Mouse (Mus musculus) kidney, adult 8-10 months (tissue): ENCODE measurements around the gene Nmnat1.
A peak's percentile ranks its signal among the peaks of the same experiment; 100 is the strongest.

ENCODE experiments used
- DNase-seq, 2 experiments: peaks; one replicate each; pipeline ENCODE4 v3.0.0; 2022

The Nmnat1 gene

DNA sequence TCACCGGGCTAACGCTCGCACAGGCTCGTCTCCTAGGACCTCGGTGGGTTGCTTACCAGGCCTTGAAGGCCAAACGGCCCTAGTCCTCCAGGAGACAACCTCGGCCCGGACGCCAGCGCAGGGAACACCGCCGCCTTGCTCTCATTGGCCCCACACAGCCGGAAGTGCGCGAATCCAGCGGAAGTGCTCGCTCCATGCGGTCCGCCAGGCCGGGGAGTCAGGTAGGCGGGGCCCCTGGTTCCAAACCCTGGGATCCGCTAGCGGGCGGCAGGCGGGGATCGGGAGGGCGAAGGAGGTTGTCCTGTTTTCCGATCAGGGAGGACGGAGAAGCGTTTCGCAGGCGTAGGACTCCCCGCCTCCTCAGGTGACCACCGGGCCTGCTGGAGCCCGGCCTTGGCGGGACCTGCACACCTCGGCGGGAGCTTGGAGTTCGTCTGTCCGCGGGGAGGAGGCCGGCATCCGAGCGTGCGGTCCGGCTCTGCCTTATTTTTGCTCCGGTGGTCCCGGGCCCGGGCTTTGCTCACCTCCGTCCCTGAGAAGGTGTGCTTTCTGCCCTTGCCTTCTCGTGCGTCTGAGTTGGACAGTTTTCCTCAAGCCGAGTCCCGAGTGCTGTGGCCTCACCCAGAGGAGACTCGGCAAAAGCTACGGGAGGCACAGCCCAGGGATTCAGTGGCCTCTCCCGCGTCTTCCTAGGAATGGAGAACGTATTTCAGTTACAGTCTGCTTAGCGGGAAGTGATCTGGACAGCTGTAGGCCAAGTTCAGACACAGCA is at the start of gene Nmnat1, which contains the start of gene Lzic:
TSS of gene Nmnat1 (minus strand) at position 150 of the 772 bp plus-strand sequence.
TSS of gene Lzic (plus strand) at position 177 of the 772 bp plus-strand sequence.
- peak; percentile 91 to 93 for DNase-seq

DNA sequence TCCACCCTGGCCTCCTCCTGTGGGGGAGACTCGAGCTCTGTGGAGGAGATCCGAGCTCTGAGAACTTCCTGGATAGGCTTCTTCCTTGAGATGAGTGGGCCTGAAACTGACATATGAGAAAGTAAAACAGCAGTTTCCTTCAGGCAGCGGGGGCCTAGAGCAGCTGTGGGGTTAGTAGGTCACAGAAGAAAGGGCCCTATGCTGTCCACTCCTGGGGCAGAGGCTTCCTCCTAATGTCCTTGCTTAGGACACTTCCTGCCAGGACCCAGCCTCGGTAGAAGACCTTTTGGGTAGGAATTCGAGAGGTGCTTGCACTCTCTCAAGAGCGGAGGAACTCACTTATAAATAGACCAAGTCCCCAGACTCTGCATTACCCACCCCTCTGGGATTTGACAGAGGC is 44.7 kb upstream of the Nmnat1 start:
- no peak for DNase-seq

DNA sequence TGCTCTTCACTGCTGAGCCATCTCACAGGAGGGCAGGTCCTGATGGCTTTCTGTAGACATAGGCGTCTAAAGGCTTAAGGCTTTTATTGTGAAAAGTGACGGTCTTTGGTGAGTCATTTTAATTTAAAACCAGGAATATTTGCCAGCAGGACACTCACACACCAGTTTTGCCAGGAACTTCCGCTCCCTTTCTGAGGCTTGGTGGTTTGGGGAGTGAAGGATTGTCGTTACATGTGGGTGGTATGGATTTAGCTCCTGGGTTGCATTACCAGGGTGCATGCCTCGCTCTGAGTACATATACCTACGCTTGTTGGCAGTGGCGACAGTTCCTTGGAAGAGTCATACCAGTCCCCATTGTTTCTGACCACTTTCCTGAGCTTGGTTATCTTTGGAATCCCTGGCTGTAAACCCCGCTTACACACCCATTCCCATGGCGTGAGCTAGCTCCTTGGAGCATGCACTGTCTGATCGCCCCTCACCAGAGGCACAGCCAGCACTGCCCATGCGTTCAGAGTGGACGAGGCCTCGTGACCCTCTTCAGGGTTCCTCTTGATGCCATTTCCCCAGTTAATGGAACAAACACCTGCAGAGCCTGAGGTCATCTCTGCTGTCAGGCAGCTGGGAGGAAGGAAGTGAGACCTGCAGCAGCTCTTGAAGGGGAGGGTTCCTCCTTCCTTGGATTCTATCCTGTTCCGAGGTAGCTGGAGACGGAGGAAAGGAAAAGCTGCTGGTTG is 42.8 kb upstream of the Nmnat1 start:
- DNase-seq, result no peak

DNA sequence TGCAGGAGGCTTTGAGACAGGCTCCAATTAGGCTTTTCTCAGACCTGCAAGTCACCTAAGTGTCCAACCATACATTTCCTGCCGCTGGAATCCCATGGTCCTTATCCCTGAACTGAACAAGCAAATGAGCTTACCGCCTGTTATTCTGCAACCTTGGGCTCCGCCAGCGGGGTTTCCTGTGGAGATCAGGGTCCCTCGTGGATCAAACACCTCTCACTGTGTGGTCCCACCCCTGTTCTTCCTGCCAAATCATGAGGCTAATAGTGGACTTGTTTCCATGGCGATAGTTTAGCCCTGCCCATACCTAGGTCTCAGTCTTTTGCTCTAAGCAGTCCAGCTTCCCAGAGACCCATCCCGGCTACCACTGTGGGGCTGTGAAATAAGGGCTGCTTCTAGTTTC is 41.3 kb upstream of the Nmnat1 start:
- DNase-seq, result no peak

DNA sequence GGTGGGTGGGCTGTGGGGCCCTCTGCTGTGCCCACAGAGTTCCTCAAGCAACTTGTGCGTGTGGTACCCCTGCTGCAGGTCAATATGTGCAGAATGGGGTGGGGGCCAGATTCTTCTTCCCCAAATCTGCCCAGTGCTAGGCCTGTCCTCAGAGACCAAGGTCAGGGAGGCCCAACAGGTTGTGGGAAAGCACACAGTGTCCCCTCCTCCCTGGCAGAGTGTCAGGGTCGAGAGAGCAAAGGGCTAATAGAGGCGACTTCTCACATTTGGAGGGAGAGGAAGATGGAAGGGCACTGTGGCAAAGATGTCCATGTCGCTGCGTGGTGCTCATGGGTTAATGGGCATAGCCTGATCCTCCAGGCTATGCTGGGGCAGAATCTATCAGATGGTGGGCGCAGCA is 40.8 kb upstream of the Nmnat1 start:
- DNase-seq, result peak in 1 of 2 experiments; percentile 45

DNA sequence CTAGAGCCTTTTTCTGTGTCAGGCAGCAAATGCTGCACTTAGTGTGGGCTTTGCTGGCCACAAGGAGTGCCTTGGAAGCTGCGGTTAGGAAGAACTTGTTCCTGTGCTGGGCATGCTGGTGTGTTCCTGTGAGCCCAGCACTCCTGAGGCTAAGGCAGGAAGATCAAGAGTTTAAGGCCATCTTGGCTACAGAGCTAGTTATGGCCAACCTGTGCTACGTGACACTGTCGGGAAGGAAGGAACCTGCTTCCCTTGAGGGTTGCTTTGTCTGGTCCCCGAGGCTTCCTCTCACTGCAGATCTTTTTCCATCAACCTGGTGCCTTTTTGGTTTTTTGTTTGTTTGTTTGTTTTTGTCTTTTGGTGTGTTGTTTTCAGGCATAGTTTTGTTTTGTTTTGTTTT is 40.2 kb upstream of the Nmnat1 start:
- no peak for DNase-seq

DNA sequence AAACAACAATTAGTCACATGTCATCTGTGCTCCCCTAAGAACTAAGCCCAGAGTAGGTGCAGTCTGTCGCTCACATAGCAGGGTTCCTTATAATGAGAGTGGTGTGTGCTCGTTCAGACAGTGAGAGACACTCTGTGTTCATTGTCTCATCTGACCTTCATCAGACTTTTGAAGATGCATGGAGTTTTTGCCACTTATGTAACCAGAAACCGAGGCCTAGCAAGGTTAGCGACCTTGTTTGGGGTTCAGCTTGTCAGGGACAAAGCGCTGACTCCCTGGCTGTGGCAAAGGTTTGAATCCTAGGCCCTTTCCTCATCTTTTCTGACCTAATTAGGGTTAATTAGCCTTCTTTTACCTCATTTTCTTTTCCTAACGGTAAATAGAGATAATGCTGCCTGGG is 39.0 kb upstream of the Nmnat1 start:
- no peak for DNase-seq

DNA sequence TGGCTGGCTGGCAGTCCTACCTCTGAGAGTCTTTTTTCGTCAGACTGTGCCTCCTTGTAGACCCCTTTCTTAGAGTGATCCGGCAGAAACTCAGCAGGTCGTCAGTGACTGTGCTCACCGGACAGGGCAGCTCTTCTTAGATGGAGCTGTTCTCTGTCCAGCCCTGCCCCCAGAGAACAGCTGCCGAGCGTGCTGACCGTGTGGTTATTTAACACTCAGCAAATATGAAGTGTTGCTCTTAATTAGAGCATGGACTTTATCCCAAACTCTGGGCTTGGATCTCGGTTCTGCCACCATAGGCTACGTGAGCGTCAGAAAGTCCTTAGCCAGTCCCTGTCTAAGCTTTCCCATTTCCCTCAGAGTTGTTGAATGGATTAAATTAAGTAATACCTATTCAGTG is 36.3 kb upstream of the Nmnat1 start:
- DNase-seq, result peak; percentile 67 to 72

DNA sequence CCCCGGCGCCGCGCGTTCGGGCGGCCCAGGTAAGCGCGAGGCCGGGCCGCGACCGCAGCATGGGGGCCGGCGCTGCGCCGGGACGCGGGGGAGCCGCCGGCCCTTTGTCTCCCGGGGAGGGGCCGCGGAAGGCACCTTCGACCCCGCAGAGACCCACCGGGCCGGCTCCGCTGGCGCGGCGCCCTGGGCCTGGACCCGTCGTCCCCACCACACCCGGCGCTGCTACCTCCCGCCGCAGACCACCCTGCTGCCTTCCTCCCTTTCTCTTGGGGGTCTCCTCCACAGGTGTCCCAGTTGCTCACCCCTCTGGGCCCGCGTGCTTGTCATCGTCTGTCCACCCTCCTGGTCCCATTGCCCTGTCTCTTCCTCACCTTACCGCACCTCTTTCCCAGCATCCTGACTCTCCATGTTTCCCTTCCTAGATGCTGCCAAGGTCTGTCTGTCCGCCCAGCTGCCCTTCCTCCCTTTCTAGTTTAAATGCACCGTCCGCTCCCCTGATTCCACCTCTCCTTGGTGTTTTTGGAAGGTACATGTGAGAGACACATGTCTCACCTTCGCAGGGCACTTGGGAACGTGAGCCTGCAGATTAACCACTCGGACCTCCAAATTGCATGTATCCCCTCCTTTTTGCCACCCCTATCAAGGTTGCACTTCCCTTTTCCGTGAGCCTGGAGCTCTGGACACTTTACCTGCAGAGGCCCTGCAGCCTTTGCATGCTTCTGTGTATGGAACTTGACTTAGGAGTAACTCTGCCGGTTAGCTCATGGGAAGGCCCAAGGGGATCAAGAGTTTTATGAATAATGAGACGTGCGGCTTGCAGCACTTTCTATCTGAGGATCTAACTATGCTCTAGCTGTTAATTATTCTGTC is 33.6 kb upstream of the Nmnat1 start:
- DNase-seq, result no peak

DNA sequence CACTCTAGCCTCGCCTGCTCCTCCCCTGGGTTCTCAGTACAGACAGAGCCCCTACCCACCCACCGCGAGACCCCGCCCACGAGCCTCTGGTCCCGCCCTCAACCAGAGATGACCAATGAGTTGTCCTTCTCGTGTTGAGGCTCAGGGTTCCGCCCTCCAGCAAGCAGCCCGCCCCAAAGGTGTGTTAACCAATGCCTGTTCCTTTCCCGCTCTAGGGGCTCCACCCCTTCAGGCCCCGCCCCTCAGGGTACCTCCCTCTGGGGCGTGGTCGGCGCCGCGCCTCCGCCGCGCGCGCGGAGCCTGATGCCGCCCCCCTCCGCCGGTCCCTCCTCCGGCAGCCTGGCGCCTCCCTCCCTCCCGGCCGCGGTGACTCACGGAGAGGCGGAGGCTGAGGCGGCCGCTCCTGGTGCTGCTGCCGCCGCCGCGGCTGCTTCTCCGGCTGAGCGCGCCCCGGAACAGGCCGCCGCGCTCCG is 32.9 kb upstream of the Nmnat1 start, which contains the start of gene Ctnnbip1:
TSS of gene Ctnnbip1 (plus strand) at position 369 of the 473 bp plus-strand sequence.
- peak; percentile 98 for DNase-seq

DNA sequence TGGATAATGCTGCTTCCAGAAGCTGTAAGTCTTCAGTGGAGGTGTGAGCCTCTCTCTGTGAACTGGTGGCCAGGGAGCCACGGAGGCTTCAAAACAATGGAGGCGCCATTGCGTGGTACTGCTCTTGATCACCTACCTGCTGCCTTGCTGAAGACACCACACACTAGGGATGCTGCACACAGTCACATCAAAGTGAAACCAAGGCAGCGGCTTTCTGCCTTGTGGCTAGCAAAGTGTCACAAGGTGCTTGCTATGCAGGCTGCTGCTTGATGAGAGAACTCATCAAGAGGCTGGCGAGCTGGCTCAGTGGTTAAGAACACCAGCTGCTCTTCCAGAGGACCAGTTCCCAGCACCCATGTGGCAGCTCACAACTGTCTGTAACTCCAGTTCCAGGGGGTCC is 30.7 kb upstream of the Nmnat1 start:
- DNase-seq, result no peak

DNA sequence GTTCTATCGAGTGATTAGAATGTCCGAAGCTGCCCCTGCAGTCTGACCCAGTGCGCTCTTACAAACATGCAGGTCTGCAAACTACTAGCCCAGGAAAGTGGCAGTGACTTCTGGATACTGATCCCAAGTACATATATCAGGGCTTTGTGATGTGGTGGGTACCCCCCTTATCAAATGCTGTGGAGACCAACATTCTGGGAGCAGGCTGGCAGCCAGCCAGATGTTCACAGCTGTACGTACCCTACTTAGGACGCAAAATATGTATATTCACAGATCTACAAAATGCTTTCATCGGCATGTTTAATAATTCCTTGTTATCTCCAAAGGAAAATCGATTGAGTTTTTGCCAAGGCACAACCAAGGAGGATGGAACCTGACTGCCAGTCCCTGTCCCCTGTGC is 27.1 kb upstream of the Nmnat1 start:
- no peak for DNase-seq

DNA sequence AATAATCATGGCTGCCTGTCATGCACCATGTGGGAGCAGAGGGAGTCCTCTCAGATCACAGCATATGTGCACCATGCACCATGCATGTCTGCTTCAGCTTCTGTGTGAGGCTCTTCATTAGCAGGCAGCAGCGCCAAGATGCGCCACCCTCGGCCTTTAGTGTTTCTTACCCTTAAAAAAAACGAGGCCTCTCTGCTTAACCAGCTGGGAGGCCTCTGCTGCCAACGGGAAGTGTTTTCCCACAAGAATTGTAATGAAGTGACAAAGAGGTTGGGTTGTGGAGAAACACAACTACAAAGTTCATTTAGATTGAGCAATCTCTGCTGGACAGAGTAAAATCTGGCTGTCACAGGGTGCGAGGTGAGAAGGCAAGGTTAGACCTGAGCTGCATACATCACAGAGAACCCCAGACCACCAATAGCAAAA is 26.2 kb upstream of the Nmnat1 start:
- DNase-seq, result no peak

DNA sequence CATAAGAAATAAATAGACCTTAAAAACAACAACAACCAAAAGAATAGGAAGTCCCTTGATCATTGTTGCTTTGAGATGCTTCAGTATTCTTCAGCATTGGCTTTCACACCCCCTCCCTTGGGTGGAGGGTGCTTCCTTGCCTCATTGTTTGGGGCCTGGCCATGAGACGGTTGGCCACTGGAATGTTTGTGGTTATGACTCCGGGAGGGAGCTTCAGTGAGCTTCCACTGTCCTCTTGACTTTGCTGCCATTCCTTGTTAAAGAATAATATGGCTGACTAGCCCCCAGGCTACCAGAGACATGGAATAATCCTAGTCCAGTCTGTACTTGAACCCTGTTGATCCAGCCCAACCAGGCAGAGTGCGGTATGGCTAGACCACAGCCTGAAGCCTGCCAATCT is 21.9 kb upstream of the Nmnat1 start:
- no peak for DNase-seq

DNA sequence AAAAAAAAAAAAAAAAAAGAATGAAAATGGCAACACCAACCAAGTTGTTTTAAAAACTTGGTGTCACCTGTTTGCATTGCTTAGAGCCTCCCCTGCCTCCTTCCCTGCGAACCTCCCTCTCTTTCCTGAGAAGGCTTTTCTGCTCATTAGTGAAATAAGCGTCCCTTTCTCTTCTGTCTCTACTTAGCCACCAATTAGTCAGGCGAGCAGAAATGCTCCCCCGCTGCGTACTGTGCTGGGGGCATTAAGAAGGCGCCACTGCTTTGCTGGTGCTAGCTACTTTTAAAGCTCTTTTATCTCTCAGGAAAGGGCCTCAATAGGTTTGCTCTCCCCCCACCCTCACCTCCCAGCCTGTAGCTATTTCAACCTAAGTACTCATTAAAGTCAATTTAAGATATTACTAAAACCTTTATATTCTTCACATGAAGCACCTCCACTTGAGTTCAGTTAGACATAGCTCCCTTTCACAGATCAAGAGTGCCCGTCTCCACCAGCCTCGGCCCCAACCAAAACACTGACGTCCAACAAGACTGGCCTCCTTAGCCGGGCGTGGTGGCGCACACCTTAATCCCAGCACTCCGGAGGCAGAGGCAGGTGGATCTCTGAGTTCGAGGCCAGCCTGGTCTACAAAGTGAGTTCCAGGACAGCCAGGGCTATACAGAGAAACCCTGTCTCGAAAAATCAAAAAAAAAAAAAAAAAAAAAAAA is 20.4 kb upstream of the Nmnat1 start:
- DNase-seq, result no peak

DNA sequence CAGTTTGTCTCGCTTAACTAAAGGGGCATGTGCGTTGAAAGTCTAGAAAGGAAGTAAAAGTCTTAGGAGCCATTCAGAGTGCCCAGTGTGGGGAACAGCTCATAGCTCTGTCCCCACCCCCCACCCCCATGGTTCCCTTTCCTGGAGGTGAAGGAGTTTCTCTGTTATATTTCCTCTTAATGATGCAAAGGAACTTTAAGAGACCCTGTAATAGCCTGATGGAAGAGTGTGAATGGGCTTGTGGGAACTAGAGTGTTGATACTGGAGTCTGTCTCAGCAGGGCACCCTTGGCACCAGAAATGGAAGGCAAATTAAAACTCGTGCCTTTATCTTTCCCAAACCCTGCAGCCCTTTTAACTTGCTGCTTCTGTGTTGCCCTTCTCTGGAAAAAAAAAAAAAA is 19.9 kb upstream of the Nmnat1 start:
- DNase-seq, result no peak

DNA sequence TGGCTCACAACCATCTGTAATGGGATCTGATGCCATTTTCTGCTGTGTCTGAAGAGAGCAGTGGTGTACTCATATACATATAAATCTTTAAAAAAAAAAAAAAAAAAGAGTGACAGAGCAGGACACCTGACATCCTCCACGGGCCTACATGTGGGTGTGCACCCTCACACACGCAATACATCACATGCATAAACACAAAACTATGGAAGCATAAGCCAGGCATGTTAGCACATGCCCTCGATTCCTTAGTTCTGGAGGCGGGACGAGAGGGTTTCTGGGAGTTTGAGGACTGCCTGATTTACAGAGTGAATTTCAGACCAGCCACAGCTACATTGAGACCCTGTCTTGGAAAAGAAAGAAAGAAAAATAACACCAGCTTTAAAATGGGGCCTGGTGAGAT is 19.4 kb upstream of the Nmnat1 start:
- DNase-seq, result no peak

DNA sequence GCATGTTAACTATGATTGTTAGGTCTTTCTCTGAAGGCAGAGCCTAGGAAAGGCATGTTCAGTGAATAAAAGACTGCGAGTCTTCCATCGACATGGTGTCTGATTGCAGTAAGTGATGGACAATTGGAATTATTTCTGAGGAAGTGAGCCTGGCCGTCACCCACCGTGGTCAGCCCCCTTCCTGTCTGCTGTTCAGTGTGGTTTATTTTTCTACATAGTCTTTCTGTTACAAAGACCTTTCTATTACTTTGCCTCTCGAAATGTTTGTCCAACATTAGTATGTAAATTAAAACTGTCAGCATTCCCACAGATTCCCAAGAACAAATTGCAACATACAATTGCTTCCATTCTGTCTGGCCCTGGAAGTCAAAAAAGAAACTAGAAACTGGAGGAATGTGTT is 14.8 kb upstream of the Nmnat1 start:
- no peak for DNase-seq

DNA sequence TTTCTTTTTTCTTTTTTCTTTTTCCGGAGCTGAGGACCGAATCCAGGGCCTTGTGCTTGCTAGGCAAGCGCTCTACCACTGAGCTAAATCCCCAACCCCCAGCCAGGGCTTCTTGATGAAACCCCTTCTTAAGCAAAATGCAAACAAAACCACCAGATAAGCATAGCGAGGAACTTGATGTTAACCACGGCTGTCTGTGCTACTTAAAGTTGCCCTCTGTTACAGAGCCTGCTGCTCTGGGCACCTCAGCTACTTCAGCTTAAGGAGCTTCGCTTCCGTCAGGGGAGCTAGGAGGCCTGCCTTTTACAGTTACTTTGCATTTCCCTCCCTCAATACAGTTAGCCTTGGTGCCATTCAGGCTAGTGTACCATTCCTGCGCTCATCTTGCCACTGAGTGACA is 13.9 kb upstream of the Nmnat1 start:
- no peak for DNase-seq

DNA sequence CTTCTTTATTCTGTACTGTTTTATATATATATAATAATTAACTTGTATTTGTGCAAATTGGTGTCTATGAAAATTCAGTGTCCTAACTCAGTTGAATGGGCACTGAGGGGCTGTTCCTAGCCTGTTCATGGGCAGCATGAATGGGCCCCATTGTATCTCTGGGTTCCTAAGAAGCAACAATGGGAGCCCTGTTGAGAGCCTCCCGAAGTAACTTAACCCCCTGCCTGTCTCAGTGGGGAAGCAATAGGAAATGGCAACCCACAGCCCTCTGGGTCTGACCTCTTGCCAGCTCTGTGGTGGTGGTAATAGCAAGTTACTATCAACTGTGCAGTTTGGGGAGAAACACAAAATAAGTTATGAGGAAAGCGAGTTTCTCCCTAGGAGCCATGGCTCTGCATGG is 11.6 kb upstream of the Nmnat1 start:
- no peak for DNase-seq

DNA sequence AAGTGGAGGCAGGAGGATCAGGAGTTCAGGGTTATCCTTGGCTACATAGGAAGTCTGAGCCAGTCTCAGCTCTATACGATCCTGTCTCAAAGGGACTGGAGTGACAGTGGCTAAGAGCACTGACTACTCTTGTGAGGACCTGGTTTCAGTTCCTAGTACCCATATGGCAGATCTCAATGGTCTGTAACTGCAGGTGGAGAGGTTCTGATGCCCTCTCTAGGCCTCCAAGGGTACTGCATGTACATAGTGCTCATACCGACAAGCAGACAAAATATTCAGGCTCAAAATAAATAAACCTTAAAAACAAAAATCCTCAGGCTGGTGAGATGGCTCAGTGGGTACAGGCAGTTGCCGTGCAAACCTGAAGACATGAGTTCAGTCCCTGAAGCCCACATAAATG is 6.1 kb upstream of the Nmnat1 start:
- no peak for DNase-seq

DNA sequence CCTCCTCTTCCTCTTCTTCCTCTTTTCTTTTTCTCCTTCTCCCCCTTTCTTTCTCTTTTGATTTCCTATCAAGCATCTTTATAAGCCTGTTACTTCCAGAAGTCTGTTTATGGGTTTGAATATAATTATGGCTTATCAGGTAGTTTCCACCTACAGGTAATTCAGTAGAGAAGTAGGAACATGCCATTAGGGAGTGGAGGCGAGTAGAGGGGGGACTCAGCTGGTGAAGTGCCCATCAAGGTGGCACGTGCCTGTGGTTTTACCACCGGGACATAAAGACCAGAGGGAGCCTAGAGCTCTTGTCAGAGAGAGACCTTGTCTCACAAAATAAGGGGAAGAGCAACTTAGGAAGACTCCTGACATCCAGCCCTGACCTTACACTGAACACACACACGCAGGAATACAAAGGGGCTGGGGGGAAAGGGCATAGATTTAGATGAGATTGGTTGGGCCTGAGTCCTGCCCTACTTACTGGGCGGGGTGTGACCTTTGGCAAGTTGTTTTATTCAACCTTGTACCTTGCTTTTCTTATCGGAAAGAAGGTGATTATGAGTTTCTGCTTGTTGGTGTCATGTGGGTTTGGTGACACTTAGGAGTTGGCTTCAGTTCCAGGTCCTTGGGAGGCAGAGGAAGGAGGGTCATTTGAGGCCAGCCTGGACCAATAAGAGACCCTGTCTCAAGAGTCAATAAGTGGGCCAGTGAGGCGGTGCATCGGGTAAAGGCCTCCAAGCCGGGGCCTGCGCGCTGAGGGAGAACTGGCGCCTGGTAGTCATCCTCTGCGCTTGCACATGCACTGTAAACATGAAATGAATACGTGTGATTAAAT is 4.6 kb upstream of the Nmnat1 start:
- no peak for DNase-seq
